1 mouse cellular context compared by ENCODE assay signal in the genomic region with DNA sequence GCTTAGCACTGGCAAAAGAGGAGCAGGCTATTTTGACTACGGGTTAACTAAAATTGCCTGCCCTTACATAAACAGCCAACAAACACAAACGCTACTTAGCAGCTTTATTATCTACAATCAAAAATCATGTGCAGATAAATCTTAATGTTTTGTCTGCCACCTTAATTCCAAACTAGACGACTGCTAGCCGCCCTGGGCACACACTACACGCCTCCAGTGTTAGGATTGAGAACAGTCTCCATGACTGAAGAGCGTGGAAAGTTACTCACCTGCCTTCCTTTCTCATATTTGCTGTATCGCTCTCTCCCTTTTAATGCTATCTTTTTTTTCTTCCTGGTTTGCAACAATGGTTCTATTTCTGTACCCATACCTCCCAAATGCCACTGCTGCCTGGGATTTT.
TF ChIP-seq lines count a peak whose summit lies in the region.

No protein-coding gene starts in this region.

TF ChIP-seq in CH12.LX, 34 proteins besides CTCF, POLR2A, EP300 and RAD21 (continued from another document):
- no peak for TF ChIP-seq PAX5 (IDR thresholded peaks at IDR 0.05; ENCODE audit: low read length)
- TF ChIP-seq SMC3 (IDR thresholded peaks at IDR 0.05; ENCODE audit: low read depth, low read length) = no peak
- no peak for TF ChIP-seq ZKSCAN1 (IDR thresholded peaks at IDR 0.05; ENCODE audit: borderline replicate concordance, low read depth, low read length)
- TF ChIP-seq POLR2AphosphoS2 (IDR thresholded peaks at IDR 0.05; ENCODE audit: low read depth, low read length) = no peak
- TF ChIP-seq CHD2 (IDR thresholded peaks at IDR 0.05; ENCODE audit: low read length) = no peak
- no peak for TF ChIP-seq HCFC1 (IDR thresholded peaks at IDR 0.05; ENCODE audit: low read depth, low read length)
- no peak for TF ChIP-seq UBTF (IDR thresholded peaks at IDR 0.05; ENCODE audit: low read depth, low read length)
- TF ChIP-seq ZMIZ1 (IDR thresholded peaks at IDR 0.05; ENCODE audit: low read depth, low read length) = no peak
- TF ChIP-seq MYC (IDR thresholded peaks at IDR 0.05; ENCODE audit: low read depth, low read length) = no peak
- TF ChIP-seq USF2 (conservative IDR thresholded peaks at IDR 0.05; ENCODE audit: low read depth, low read length) = no peak
- no peak for TF ChIP-seq SIN3A (IDR thresholded peaks at IDR 0.05; ENCODE audit: low read length)
- TF ChIP-seq GABPA (IDR thresholded peaks at IDR 0.05; ENCODE audit: insufficient replicate concordance, low read depth, low read length) = no peak
TF ChIP-seq in CH12.LX: peak in this region for 0.
